Mouse (Mus musculus): ENCODE results near the gene Msgn1. TPM values are rescaled to one million over a fixed set of nuclear protein-coding genes. Genes with fewer than 3 reads are reported as not detected.

Gene Msgn1
- polyA plus RNA-seq, 1 experiment from 2014 or later = not detected

DNA sequence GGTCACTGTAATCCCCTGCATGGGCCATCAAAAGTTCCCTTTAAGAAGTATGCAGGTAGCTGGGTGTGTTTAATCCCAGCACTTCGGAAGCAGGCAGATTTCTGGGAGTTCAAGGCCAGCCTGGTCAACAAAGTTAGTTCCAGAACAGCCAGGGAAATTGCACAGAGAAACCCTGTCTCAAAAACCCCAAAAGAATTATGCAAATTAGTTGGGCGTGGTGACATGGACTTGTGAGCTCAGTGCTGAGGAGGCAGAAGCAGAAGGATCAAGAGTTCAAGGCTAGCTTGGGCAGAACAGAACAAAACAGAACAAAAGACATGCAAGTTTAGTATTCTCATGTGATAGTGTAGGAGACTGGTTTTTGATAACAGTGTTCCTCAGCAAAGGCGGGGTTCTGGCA, 13.8 kb upstream of the Msgn1 start:
- WGBS = 74% methylated on average over 3 of the region's 3 CpGs
- no peaks in the 10 kb centered on the region for H3K27me3 ChIP-seq (ENCODE audit: control insufficient read depth, insufficient read depth, low read length)

DNA sequence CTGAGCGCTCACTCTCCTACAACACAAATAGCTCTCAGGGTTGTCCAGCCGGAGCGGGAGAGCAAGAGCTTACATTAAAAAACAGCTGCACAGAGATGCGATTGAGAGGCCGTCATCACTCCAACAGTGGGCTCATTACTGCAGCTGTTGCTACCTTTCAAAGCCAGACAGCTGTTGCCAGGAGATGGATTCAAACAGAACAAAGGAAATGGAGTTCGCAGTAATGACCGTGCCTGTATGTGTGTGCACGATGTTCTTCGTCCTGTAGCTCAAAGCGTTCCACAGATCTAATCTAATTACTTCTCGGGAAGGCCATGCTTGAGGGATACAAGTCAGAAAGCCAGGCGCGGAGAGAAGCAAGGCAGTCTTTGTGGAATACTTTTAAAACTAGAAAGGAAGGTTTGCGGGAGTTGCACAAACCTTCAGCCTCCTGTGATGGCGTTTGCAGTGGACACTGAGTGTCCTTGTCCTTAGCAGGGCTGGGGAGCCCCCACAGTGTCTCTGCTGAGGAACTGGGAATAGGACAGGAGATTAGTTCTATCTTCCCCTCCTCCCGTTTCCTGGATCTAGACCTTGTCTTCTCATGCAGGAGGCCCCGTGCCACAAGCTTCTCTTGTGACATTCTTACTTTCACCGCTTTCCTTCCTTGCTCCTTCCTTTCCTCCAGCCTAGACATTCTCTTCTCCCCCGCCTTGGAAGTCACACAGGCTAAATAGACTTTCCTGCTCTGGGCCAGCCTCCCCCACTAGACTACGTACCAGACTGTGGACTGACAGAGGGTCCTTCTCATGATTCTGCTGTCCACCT, 13.0 kb upstream of the Msgn1 start:
- ATAC-seq (ENCODE audit: insufficient read depth, low FRiP score, low TSS enrichment) = no peak
- Histone ChIP-seq H3K27ac (ENCODE audit: low read depth, low read length) (no peak overlapping the region), H3K9ac (ENCODE audit: low read length) (no peak overlapping the region)

More for the DNA sequence above, 13.8 kb upstream of the Msgn1 start:
- Histone ChIP-seq H3K4me3 (ENCODE audit: low read depth, low read length) (no peak overlapping the region), H3K9me3 (ENCODE audit: control insufficient read depth, low read length) (no peaks in the 10 kb centered on the region), H3K27ac (ENCODE audit: low read depth, low read length) (no peak overlapping the region), H3K9ac (ENCODE audit: low read length) (no peak overlapping the region), H3K4me2 (ENCODE audit: low read depth) (no peak overlapping the region), H3K4me1 (ENCODE audit: control insufficient read depth, insufficient read depth, low read length) (no peaks in the 10 kb centered on the region), H3K36me3 (ENCODE audit: control insufficient read depth, insufficient read depth, low read length) (no peaks in the 10 kb centered on the region)
- ATAC-seq (ENCODE audit: insufficient read depth, low FRiP score, low TSS enrichment) (no peak), DNase-seq (ENCODE audit: low spot score) (no peak)

DNA sequence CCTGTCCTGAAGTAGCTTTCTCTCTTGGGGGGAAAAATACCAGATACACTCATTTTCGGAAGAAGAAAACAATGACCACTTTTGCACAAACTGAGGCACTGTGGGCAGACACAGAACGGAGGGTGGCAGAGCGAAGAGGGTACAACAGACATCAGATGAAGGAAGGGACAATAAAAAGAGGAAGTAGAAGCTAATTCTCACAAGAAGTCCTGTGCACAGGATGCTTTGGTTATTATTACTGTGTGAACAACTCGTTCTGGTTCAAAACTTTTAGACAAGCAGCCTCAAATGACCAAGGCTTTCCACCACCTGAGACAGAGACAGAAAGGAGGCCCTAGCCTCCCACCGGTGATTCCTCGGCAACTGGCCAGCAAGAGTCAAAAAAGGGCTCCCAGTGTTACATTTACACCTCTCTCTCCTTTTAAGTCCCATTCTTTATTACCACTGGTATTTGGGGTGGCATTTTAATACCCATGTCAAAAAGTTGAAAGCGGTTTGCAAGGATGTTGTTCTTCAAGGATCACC, 9.0 kb upstream of the Msgn1 start:
- Histone ChIP-seq H3K27ac (ENCODE audit: low read depth, low read length) (no peak overlapping the region), H3K4me3 (ENCODE audit: low read depth, low read length) (no peak overlapping the region), H3K9me3 (ENCODE audit: control insufficient read depth, low read length) (no peaks in the 10 kb centered on the region), H3K36me3 (ENCODE audit: control insufficient read depth, insufficient read depth, low read length) (no peaks in the 10 kb centered on the region), H3K4me2 (ENCODE audit: low read depth) (no peak overlapping the region), H3K9ac (ENCODE audit: low read length) (no peak overlapping the region), H3K4me1 (ENCODE audit: control insufficient read depth, insufficient read depth, low read length) (no peaks in the 10 kb centered on the region), H3K27me3 (ENCODE audit: control insufficient read depth, insufficient read depth, low read length) (no peaks in the 10 kb centered on the region)
- no peak for DNase-seq (ENCODE audit: low spot score)
- 61% methylated on average over 7 of the region's 7 CpGs for WGBS
- no peak for ATAC-seq (ENCODE audit: insufficient read depth, low FRiP score, low TSS enrichment)

More for the DNA sequence above, 13.0 kb upstream of the Msgn1 start:
- H3K9me3 ChIP-seq (ENCODE audit: control insufficient read depth, low read length) = no peaks in the 10 kb centered on the region
- WGBS = 64% methylated on average over 20 of the region's 20 CpGs
- no peaks in the 10 kb centered on the region for H3K27me3 ChIP-seq (ENCODE audit: control insufficient read depth, insufficient read depth, low read length)
- H3K4me1 ChIP-seq (ENCODE audit: control insufficient read depth, insufficient read depth, low read length) = no peaks in the 10 kb centered on the region
- H3K4me2 ChIP-seq (ENCODE audit: low read depth) = no peak overlapping the region
- no peaks in the 10 kb centered on the region for H3K36me3 ChIP-seq (ENCODE audit: control insufficient read depth, insufficient read depth, low read length)
- H3K4me3 ChIP-seq (ENCODE audit: low read depth, low read length) = no peak overlapping the region
- peak; percentile 23 for DNase-seq (ENCODE audit: low spot score)

DNA sequence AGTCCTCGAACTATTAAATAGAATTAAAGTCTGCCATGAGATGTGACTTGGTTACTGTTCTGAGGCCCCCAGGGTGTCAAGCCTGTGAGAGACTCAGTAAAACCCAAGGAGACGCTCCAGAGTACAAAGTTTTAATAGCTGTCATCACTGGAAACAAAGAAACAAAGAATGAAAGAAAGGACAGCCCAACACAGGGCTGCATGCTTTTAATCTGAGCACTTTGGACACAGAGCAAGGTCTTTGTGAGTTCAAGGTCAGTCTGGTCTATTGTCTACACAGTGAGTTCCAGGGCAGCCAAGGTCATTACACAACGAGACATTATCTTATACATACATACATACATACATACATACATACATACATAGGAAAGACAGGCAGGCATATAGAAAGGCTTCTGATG, 7.7 kb upstream of the Msgn1 start:
- ATAC-seq (ENCODE audit: insufficient read depth, low FRiP score, low TSS enrichment) (no peak), DNase-seq (ENCODE audit: low spot score) (no peak)
- H3K36me3 ChIP-seq (ENCODE audit: control insufficient read depth, insufficient read depth, low read length) = no peaks in the 10 kb centered on the region
- no peak overlapping the region for H3K9ac ChIP-seq (ENCODE audit: low read length)
- no peaks in the 10 kb centered on the region for H3K4me1 ChIP-seq (ENCODE audit: control insufficient read depth, insufficient read depth, low read length)
- H3K27ac ChIP-seq (ENCODE audit: low read depth, low read length) = no peak overlapping the region
- no peaks in the 10 kb centered on the region for H3K9me3 ChIP-seq (ENCODE audit: control insufficient read depth, low read length)
- 73% methylated on average over 3 of the region's 3 CpGs for WGBS
- no peak overlapping the region for H3K4me3 ChIP-seq (ENCODE audit: low read depth, low read length)
- no peaks in the 10 kb centered on the region for H3K27me3 ChIP-seq (ENCODE audit: control insufficient read depth, insufficient read depth, low read length)
- H3K4me2 ChIP-seq (ENCODE audit: low read depth) = no peak overlapping the region

DNA sequence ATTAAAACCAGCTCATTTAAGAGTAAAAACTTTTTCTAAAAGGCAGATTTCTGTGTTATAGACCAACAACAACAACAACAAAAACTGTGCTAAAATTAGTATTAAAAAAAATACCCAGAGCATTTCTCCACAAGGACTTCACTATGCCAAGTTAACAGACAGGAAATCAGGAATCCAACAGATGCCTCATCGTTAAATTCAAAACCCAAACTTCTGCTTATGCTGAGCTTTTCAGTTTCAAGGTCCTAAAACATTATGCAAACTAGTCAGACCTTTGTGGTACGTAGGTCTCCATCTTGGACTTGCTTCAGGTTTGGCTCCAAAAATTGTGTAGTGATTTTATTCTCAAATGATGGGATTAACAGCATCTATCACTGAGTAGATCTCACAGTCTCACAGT, 6.8 kb upstream of the Msgn1 start:
- no peak for ATAC-seq (ENCODE audit: insufficient read depth, low FRiP score, low TSS enrichment)
- Histone ChIP-seq H3K36me3 (ENCODE audit: control insufficient read depth, insufficient read depth, low read length) (no peaks in the 10 kb centered on the region), H3K4me2 (ENCODE audit: low read depth) (no peak overlapping the region), H3K9me3 (ENCODE audit: control insufficient read depth, low read length) (no peaks in the 10 kb centered on the region), H3K27ac (ENCODE audit: low read depth, low read length) (no peak overlapping the region), H3K4me3 (ENCODE audit: low read depth, low read length) (no peak overlapping the region), H3K4me1 (ENCODE audit: control insufficient read depth, insufficient read depth, low read length) (no peaks in the 10 kb centered on the region), H3K27me3 (ENCODE audit: control insufficient read depth, insufficient read depth, low read length) (no peaks in the 10 kb centered on the region), H3K9ac (ENCODE audit: low read length) (no peak overlapping the region)
- no peak for DNase-seq (ENCODE audit: low spot score)
- 87% methylated on average over 2 of the region's 2 CpGs for WGBS

DNA sequence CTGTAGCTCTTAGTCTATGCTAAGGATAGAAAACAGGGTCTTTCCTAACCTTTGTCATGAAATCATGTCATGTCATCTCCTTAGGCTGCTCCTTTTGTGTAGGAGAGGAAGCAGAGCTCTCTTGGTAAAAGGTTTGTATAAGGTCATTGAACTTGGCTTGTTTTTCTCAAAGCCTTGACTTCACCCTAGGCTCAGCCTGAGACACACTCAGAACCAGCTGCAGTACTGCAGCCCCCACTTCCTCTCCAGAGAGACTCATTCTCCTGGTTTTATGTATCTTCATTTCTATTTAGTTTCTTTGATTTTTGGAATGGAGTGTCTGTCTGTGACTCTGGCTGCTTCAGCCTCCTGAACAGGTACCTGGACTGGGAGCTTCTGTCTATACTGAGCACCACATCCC, 6.0 kb upstream of the Msgn1 start:
- Histone ChIP-seq H3K4me3 (ENCODE audit: low read depth, low read length) (no peak overlapping the region), H3K9me3 (ENCODE audit: control insufficient read depth, low read length) (no peaks in the 10 kb centered on the region), H3K4me2 (ENCODE audit: low read depth) (no peak overlapping the region), H3K27me3 (ENCODE audit: control insufficient read depth, insufficient read depth, low read length) (no peaks in the 10 kb centered on the region), H3K27ac (ENCODE audit: low read depth, low read length) (no peak overlapping the region), H3K4me1 (ENCODE audit: control insufficient read depth, insufficient read depth, low read length) (no peaks in the 10 kb centered on the region), H3K36me3 (ENCODE audit: control insufficient read depth, insufficient read depth, low read length) (no peaks in the 10 kb centered on the region), H3K9ac (ENCODE audit: low read length) (no peak overlapping the region)
- DNase-seq (ENCODE audit: low spot score) (no peak), ATAC-seq (ENCODE audit: insufficient read depth, low FRiP score, low TSS enrichment) (no peak)

DNA sequence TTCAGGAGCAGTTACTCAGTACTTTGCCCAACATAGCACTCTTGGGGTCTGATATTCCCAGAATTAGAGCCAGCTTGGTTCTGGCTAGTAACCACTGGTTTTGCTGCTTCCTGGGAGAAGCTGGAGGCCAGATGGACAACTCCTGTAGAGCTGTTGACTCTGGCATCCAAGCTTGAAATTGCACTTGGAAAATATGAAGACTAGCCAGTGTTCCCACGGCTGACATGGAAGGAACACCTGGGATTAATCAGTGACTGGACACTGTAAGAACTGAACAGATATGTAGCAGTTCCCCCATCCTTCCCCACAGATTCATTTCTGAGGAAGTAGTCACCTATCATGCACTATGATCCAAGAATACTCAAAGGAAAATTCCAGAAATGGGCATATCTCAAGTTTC, 4.1 kb upstream of the Msgn1 start:
- WGBS = 77% methylated on average over 1 of the region's 1 CpGs
- no peak for DNase-seq (ENCODE audit: low spot score)

DNA sequence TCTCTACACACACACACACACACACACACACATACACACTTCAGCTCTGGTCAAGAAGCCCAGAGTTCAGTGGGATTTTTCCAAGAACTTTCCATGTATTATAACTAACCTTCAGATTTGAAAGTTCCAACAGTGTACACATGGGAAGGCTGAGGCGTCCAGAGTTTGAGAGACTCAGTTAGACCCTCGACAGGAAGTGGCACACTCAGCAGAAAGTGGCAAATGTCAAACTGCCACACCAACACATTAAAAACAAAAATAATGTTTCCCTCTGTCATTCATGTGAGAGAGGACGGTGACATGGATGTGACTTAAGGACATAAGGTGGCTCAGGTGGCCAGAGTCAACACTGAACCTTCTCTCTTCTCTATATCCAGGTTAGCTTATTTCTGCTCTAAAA, 1.6 kb upstream of the Msgn1 start:
- Histone ChIP-seq H3K4me3 (ENCODE audit: low read depth, low read length) (no peak overlapping the region), H3K9me3 (ENCODE audit: control insufficient read depth, low read length) (no peaks in the 10 kb centered on the region), H3K36me3 (ENCODE audit: control insufficient read depth, insufficient read depth, low read length) (no peaks in the 10 kb centered on the region), H3K27ac (ENCODE audit: low read depth, low read length) (no peak overlapping the region), H3K9ac (ENCODE audit: low read length) (no peak overlapping the region), H3K4me1 (ENCODE audit: control insufficient read depth, insufficient read depth, low read length) (no peaks in the 10 kb centered on the region), H3K27me3 (ENCODE audit: control insufficient read depth, insufficient read depth, low read length) (no peaks in the 10 kb centered on the region), H3K4me2 (ENCODE audit: low read depth) (no peak overlapping the region)
- DNase-seq (ENCODE audit: low spot score) (no peak), ATAC-seq (ENCODE audit: insufficient read depth, low FRiP score, low TSS enrichment) (no peak)
- 74% methylated on average over 3 of the region's 3 CpGs for WGBS

More for the DNA sequence above, 4.1 kb upstream of the Msgn1 start:
- Histone ChIP-seq H3K27me3 (ENCODE audit: control insufficient read depth, insufficient read depth, low read length) (no peaks in the 10 kb centered on the region), H3K4me2 (ENCODE audit: low read depth) (no peak overlapping the region), H3K36me3 (ENCODE audit: control insufficient read depth, insufficient read depth, low read length) (no peaks in the 10 kb centered on the region), H3K4me3 (ENCODE audit: low read depth, low read length) (no peak overlapping the region), H3K4me1 (ENCODE audit: control insufficient read depth, insufficient read depth, low read length) (no peaks in the 10 kb centered on the region), H3K9ac (ENCODE audit: low read length) (no peak overlapping the region), H3K27ac (ENCODE audit: low read depth, low read length) (no peak overlapping the region), H3K9me3 (ENCODE audit: control insufficient read depth, low read length) (no peaks in the 10 kb centered on the region)
- ATAC-seq (ENCODE audit: insufficient read depth, low FRiP score, low TSS enrichment) = no peak

DNA sequence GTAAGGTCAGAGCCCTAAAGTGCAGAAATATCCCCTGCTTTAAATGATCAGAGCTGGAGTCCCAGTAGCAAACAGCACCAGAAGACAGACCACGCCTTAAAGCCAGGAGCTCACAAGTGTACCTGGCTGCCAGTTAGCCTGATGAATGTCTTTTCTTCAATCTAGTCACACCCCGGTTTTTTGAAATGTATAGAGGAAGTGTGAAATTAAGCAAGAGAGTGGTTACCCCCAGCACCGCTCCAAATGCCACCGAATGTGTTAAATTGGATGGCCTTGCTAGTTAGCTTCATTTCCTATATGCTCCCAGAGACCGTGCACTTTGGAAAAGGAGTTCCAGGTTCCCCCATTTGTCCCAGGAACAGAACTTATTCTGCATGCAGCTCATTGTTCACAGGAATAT, 864 bp upstream of the Msgn1 start:
- Histone ChIP-seq H3K4me3 (ENCODE audit: low read depth, low read length) (no peak overlapping the region), H3K9me3 (ENCODE audit: control insufficient read depth, low read length) (no peaks in the 10 kb centered on the region), H3K4me1 (ENCODE audit: control insufficient read depth, insufficient read depth, low read length) (no peaks in the 10 kb centered on the region), H3K9ac (ENCODE audit: low read length) (no peak overlapping the region), H3K36me3 (ENCODE audit: control insufficient read depth, insufficient read depth, low read length) (no peaks in the 10 kb centered on the region), H3K27ac (ENCODE audit: low read depth, low read length) (no peak overlapping the region), H3K4me2 (ENCODE audit: low read depth) (no peak overlapping the region), H3K27me3 (ENCODE audit: control insufficient read depth, insufficient read depth, low read length) (no peaks in the 10 kb centered on the region)
- 62% methylated on average over 5 of the region's 5 CpGs for WGBS
- DNase-seq (ENCODE audit: low spot score) (no peak), ATAC-seq (ENCODE audit: insufficient read depth, low FRiP score, low TSS enrichment) (no peak)

Measured in neural tube, embryonic 11.5 days (tissue).